Mouse (Mus musculus) stomach, embryonic 15.5 days (tissue): ENCODE data around the gene Klhl22. TPM values are rescaled to one million over a fixed set of nuclear protein-coding genes. Genes with fewer than 3 reads are reported as not detected.

Experiments used
- polyA plus RNA-seq: library from polyadenylated mRNA; unstranded; fragments of >200 nt; fragmentation: Nextera tagmentation; extraction: Ambion mirVana; gene quantifications from 2 replicates; pipeline ENCODE4 v1.2.1, GENCODE M21; 2015

Klhl22 gene
- polyA plus RNA-seq, 1 experiment from 2014 or later = 57.4 TPM

Other genes with a start within 250 kb of the Klhl22 start
- 57.3 and 60.8 TPM in 2 replicates for gene Thap7, start 228.5 kb upstream of the Klhl22 start, polyA plus RNA-seq
- 0.26 and 0.61 TPM in 2 replicates for gene Lrrc74b, start 198.4 kb upstream of the Klhl22 start, polyA plus RNA-seq
- gene P2rx6, start 197.7 kb upstream of the Klhl22 start, polyA plus RNA-seq = 1.2 TPM in 2 replicates
- gene Slc7a4, start 176.4 kb upstream of the Klhl22 start, polyA plus RNA-seq = 21.8 and 25.4 TPM in 2 replicates
- gene Smpd4, start 140.3 kb upstream of the Klhl22 start, polyA plus RNA-seq = 24.8 and 27.0 TPM in 2 replicates
- 4.4 and 5.2 TPM in 2 replicates for gene Ccdc74a, start 113.1 kb upstream of the Klhl22 start, polyA plus RNA-seq
- 38.3 and 42.6 TPM in 2 replicates for gene Med15, start 26.7 kb upstream of the Klhl22 start, polyA plus RNA-seq
- 15.8 and 18.5 TPM in 2 replicates for gene Scarf2, start 37.7 kb downstream of the Klhl22 start, polyA plus RNA-seq
- gene B830017H08Rik, start 73.5 kb downstream of the Klhl22 start, polyA plus RNA-seq = not detected in 2 replicates
- 2.6 and 2.7 TPM in 2 replicates for gene Car15, start 78.7 kb downstream of the Klhl22 start, polyA plus RNA-seq
- gene Gm20518, start 132.1 kb downstream of the Klhl22 start, polyA plus RNA-seq = 0.26 and 0.32 TPM in 2 replicates
- not detected in 2 replicates for gene Tssk1, start 134.6 kb downstream of the Klhl22 start, polyA plus RNA-seq
- gene Dgcr2, start 138.9 kb downstream of the Klhl22 start, polyA plus RNA-seq = 74.6 and 80.5 TPM in 2 replicates
- gene Tssk2, start 139.0 kb downstream of the Klhl22 start, polyA plus RNA-seq = 0.09 TPM in 1 of 2 replicates, not detected in the other
- gene Ess2, start 151.7 kb downstream of the Klhl22 start, polyA plus RNA-seq = 31.7 and 35.5 TPM in 2 replicates
- not detected in 2 replicates for gene Gsc2, start 155.4 kb downstream of the Klhl22 start, polyA plus RNA-seq
- 124 and 134 TPM in 2 replicates for gene Slc25a1, start 168.6 kb downstream of the Klhl22 start, polyA plus RNA-seq
- gene Vpreb2, start 220.8 kb downstream of the Klhl22 start, polyA plus RNA-seq = 0.27 TPM in 1 of 2 replicates, not detected in the other